Mouse (Mus musculus) cerebellum, adult (tissue): ENCODE measurements at regions not wholly inside any gene's neighbourhood (a gene's known extent, or its start where the extent isn't known, plus 50 kb on each side); places are given as distances from the start of the nearest gene placed in this dataset.
"Not testable (repeated sequence)": the region's sequence is repeated elsewhere in the genome, so short reads cannot be mapped to it uniquely, and the experiment has no call there.

Experiments
- ATAC-seq: cut with Nextera tagmentation; 2 replicates; pipeline ENCODE4 v1.9.2; 2017; ENCODE audit warnings: mild to moderate bottlenecking, moderate library complexity, mixed read lengths; ENCODE audit not compliant: insufficient number of reproducible peaks, low FRiP score, low TSS enrichment

DNA sequence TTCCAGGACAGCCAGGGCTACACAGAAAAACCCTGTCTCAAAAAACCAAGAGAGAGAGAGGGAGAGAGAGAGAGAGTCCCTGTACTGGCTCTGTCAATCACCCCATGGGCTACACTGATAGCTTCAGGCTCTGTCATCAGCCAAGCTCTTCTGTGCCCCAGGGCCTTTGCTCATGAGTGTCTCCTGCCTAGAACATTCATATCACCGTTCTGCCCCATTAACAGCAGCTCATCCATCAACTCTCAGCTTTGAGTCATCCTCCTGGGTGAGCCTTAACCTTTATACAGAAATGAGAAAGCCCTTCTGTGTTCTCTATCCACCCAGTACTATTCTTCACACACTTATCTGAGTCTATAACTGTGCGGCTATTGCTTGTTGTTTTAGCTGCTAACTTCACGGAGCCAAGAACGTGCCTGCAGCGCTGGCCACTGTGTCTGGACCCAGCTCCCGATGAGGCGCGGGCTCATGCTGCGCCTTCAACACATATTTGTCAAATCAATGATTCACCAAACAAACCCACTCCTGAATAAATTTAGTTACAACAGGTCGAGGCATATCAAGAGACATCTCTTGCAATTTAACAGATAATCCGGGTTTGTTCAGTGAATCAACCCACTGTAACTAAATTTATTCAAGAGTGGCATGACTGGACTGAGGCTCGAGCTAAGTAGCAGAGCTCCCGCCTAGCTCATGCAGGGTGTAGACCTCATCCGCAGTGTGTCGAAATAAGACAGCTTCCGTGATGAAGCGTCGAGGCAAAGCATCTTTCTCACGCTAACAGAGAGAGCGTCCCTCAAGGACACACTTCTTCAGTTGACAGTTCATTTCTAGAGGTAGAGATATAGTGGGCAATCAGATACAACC lies 152.1 kb downstream of the Katnal1 start:
- ATAC-seq = no peak

DNA sequence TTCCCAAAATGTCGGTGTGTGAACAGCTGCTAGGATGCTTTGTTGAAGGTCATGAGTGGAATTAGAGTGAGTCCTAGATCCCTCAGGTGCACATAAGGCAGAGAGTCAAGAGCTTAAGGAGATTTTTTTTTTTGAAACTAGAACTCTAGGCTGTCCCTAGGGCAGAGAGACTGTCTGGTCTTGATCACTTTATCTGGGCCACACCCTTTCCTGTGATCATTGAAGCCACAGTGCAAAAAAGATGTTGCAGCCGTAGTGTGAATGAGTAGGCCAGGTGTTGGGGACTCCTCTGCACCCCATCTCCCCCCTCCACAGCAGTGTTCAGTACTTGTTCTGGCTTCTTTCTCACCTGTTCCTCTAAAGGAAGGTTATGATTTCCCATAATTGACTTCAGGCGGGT lies 153.9 kb downstream of the Katnal1 start:
- no peak for ATAC-seq

DNA sequence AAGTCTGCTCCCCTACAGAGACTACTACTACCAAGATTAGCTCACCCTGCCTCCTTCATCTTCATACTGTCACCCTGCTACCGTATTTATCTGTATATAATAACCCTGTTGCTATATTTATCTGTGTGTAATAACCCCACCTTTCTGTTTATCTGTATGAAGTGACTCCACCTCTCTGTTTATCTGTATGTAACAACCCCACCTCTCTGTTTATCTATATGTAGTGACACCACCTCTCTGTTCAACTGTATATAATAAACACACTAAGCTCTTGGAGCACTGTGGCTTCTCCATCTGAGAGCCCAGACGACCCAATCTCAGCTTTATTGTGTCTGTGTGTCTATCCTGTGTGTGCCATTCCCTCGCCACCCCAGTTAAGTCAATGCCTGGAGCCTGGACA lies 154.7 kb downstream of the Katnal1 start:
- no peak for ATAC-seq

DNA sequence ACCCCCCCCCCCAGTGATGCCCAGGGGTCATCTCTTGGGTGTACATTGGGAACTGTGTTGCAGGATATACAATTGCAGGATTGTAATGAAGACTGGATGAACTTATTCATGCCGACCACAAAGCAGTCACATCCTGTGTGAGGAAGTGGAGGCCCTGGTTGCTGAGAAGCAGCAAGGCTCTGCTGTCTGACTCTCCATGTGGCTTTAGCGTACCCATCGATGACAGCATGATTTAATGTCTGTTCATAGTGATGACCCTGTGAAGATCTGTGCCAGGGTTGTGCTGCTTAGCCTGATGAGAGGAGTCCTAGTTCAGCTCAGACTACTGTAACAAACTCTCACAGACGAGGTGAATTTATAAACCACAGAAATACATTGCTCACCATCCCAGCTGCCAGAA lies 159.7 kb downstream of the Katnal1 start:
- no peak for ATAC-seq

DNA sequence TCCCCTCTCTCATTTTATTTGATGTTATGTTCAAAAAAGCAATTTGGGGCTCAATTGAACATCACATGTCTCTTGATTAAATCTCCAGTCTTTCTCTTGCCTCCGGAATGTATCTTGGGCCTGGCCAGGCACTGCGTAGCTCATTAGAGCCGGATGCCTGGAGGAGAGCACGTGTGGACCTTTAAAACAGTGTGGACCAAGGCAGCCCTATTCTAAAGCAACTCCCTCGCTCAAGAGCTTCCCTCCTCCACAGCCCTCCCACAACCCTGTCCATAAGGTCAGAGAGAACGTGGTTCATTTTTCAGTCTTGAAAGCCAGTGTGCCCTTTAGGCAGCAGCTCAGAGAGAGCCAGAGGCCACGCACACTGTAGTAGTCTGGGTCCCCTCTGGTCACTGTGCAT lies 160.8 kb downstream of the Katnal1 start:
- no peak for ATAC-seq

DNA sequence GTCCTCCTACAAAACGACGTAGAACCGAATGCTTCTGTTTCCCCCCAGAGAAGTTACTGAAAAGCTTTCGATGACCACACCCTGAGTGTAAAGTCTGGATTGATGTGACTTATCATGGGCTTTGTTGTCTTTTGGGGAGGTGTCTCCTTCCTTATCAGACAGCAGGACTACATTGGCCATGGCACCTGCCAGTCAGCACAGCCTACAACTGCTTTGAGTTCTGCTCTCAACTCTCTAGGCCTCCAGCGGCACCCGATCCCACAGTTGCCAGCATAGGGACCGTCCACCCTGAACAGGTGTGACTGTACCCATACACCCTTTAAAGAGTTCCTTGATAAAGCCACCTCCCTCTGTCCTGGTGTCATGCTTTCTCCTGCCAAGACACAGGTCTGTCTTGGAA lies 163.1 kb downstream of the Katnal1 start:
- ATAC-seq = no peak

DNA sequence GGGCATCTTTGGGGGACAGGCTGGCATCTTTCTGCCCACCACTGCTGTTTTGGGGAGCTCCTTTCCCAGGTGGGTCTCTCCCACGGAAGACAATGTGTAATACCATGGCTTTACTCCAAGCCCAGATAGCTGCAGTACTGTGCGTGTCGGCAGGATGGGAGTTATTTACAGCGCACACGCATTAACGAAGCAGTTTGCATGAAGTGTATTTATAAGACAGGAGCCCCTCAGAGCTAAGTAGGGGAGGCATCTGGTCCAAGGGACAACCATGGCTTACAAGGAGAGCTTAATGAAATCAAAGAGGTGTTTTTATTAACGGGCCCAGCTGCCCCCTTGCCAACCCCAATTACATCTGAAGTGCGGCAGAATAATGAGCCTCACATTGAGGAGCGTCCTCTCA lies 169.0 kb downstream of the Katnal1 start:
- no peak for ATAC-seq

DNA sequence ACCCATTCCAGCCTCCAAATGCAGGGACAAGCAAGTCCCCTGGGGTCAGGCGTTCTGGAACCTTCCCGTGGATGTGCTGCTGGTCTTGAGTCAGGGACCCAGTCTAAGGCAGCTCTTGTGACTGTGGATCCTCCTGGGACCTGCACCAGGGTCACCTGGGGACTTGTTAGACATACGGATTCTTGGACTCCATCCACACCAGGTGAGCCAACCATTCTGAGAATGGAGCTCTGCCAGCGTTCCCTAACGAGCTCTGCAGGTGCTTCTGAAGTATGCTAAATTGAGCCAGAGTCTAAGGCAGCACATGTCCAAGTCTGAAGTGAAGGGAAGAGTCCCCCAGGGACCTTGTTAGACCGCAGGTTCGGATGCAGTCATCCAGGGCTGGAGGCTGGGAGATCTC lies 170.3 kb downstream of the Katnal1 start:
- ATAC-seq = no peak

DNA sequence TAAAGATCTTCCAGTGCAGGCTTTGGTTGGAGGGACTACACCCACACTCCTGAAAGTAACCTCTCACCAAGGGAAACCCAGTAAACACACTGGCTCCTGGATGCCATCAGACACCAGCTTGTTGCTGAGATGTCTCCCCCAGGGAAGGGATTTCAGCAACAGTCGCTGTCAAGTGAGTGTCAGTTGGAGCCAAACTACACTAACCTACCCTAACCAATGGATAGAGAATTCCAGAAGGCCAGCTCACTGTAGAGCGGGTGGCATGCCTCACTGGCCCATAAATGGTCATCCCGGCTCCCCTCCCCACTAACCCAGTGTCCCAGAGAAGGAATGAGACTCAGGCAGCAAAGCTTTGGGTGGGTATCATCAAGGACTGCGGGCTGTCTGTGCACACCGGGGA lies 171.4 kb downstream of the Katnal1 start:
- ATAC-seq = no peak

DNA sequence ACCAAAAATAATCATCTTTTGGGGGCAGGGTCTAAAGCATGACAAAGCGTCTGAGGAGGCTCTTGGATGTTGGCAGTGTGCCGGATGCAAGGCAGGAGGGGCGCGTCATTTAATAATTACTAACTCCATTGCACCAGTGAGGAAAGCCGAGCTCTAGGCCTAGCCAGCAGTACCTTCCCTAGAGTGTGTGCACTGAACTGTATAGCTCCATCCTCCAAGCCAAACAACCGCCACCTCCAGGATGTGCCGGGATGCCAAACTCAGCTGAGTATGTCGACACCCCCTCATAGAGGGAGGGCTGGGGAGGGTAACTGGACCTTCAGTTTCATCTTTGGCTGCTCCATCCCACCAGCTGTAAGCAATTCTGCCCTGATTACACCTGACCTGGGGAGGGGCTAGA lies 171.9 kb downstream of the Katnal1 start:
- ATAC-seq = no peak

DNA sequence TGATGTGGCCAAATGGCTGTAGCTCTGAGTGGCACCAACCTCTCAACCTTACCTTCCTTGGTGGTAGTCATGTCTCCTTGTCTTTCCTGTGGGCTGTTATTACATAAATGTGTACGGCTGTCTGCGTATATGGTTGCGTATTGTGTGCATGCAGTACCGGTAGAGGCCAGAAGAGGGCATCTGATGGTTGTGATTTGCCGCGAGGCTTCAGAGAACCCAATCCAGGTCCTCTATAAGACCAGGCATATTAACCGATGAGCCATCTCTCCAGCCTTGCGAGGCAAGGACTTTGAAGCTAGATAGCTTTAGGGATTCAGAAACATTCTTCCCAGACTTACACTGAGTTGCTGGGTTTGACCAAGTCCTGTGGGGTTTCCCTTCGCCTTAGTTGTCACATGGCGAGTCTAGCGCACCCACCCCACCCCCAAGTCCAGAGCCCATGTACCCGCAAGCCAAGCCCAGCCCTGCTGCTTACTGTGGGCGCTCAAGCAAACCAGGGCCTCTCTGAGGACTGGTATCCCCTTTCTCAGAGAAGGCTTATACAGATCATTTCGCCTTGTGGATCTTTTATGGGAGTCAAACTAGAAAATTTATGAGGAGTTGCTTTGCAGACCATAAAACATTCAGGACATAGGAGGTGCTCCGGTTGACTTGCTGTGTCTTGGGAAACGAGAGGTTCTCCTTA lies 172.7 kb downstream of the Katnal1 start:
- ATAC-seq = no peak

DNA sequence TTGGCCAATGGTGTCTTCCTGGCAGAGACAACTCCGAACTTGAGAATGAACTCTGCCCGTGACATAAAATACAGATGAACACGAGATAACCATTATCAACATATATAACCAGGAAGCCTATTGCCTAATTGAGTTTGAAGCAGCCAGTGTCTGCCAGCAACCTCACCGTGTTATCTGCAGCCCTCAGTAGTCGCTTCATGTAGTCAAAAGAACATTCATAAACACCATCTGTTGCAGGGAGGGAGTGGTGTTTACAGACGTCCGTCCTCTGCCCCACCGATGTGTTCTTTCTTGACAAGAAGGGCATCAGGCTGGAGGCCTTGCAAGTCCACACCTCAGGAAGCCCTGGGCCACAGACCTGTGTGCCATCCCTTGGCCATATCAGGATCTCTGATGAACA lies 173.3 kb downstream of the Katnal1 start:
- ATAC-seq = no peak

DNA sequence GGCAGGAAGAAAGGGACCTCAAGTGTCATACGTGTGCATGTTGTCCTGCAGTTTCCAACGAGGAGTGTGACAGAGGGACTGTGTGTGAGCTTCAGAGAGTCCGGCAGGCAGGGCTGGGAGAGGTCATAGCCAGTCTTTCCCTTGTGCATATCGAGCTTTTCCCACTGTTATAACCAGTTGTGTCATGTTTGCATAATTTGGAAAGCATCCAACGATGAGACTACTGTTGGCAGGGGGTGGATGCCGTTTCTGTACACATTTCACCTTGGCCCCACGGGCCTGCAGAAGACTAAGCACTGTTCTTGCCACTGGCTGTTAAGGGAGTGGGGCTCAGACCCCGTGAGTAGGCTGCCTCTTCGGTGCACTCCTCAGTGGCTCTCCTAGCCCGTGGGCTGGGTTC lies 174.2 kb downstream of the Katnal1 start:
- ATAC-seq = no peak

DNA sequence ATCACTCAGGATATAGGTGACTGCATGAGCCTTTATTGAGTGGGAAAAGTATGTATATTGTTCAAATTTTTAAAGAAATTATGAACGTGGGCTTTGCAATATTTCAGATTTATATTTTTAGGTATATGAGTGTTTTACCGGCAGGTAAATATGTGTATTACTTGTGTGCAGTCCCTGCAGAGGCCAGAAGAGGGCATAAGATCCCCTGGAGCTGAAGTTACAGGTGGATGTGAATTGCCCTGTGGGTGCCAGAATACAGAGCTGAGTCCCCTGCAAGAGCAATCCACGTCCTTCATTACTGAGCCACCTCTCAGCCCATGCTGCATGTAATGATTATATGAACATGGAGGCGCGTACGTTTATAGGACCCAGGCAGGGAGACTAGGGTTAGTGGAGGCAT lies 174.8 kb downstream of the Katnal1 start:
- no peak for ATAC-seq

DNA sequence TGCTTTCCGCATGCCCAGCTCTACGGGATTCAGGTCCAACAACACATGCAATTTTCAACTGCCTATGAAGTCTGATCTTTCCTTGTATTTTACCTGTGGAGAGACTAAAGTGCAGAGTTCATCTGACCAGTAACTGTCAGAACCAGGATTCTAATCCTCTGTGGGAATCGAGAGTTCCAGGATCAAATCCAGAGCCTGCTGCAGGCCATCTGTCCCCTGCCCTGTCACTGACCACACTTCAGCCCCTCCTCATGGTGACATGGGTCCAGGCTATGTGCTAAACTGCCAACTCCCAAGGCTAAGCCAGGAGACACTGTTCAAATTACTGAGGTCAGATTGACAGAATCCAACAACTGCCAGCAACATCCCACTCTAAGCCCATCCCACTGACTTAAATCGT lies 175.7 kb downstream of the Katnal1 start:
- no peak for ATAC-seq

DNA sequence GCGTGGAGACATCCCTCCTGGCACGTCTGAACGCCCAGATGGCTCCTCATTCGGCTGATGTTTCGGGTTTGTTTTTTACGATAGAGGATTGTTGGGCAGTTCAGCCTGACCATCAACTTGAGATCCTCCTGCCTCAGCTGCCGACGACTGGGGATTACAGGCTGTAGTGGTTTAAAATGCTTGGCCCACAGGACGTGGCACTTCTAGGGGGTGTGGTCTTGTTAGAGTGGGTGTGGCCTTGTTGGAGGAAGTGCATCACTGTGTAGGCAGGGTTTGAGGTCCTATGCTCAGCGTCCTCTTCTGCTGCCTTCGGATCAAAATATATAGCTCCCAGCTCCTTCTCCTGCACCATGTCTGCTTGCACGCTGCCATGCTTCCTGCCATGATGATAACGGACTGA lies 177.1 kb downstream of the Katnal1 start:
- ATAC-seq = no peak

DNA sequence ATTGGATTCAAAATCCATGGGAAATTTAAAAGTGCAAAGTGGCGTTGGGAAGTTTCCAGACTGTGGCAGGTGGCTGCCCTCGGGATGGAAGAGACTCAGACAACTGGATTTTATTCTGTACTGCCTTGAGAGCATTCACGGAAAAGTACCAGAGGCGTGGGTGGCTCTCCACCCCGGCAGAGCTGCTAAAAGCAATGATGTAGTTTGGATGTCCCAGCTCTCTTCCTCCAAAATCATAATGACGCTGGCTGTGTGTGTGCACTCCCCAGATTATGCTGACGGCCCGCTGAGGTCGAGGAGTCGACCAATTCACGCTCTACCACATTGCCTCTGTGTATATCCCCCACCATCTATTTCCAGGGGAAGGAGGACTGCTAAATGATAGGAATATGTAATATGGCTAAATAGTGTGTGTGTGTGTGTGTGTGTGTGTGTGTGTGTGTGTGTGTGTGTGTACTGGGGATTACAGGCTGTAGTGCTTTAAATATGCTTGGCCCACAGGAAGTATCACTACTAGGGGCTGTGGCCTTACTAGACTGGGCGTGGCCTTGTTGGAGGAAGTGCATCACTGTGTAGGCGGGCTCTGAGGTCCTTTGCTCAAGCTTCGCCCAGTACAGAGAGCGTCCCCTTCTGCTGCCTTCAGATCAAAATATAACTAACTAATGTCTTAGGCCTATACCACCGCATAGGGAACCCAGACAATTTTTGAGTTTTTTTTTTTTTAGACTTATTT lies 179.0 kb downstream of the Katnal1 start:
- ATAC-seq = no peak

DNA sequence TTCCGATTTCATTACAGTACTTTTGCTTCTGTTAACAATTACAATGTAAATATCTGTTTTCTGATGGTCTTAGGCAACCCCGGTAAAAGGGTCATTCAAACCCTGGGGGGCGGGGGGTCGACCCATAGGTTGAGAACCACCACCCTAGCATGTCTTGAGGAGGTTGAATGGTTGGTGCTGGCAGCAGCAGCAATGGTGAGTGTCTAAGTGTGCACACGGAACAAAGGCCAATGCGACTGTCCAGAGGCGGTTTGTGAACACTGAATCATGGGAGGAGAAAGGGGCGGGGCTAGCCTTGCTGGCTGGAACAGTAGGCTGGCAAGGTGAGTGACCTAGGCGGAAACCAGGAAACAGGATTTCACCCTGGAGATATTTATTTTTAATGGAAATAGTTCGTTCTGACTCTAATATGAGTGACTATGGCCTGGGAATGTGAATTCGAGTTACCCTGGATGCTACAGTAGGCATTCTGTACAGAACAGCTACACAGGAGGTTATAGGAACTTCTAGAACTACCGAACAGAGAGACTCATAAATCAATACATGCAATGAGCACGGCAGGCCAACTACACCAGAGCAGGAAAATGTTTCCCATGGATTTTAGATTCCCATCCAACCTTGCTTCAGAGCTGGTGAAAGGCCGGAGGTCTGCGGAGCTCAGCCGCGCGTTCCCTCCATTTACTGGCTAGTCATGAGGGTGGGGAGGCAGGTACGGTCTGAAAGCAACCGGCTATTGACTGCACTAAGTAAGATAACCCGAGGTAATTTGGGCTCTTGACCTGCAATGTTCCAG lies 181.0 kb downstream of the Katnal1 start:
- ATAC-seq = no peak

DNA sequence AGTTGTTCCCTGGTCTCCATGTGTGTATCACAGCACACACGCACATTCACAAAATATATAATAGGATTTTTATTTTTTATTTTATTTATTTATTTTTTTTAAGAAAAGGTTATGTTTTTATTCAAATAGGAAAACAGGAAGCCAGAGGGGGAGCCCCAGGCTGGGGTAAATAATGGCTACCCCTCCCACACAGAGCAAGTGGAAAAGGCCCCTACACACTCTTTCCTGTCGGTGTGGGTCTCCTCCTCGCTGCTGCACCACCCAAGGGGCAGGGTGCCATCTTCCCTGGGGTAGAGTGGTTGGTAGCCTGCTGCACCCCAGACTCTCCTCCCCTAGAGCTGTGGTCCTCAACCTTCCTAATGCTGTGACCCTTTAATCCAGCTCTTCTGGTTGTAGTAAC lies 181.6 kb downstream of the Katnal1 start:
- ATAC-seq = no peak

DNA sequence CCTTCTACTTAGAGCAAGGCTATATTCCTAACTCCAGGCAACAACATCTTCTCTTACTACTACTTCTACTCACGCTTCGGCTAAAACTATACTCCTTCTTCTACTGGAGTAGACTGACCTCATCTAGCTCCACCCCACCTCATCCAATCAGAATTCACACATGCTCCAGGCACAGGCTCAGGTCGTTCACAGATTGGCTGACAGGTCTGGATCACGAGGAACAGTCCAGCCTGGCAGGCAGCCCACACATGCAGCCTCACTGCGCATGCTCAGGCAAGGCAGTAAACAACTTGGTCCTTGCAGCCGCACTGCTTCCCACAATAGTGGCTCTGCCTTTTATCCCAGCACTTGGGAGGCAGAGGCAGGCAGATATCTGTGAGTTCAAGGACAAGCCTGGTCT lies 182.4 kb downstream of the Katnal1 start:
- not testable (repeated sequence) for ATAC-seq
